Mouse (Mus musculus): ENCODE results near the gene Napsa.

Napsa gene

DNA sequence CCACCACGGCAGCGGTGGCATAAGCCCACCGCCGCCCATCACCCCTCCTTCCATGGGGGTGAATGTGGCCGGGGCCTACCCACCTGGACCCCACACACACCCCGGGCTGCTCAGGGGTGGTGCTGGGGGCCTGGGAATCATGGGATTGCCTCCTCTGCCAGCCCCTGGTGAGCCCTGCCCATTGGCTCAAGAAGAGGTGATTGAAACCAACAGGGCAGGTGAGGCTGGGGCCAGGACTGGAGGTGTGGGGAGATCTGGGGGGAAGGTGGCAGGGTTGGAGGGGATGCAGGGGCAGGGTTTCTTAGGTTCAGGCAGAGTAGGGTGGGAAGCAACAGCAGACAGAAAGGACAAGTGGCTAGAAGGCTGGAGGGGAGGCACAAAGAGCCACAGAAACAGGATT is 23.9 kb downstream of the Napsa start:
- no peak for DNase-seq (ENCODE audit: low spot score in 2 of 2)

- no peak for DNase-seq (ENCODE audit: low spot score in 2 of 2)
Observed at GRCm38 (mm10) chr7:44596996-44597538, 24.9 kb downstream of the Napsa start.

GRCm38 (mm10) chr7:44597666-44598065 is 25.5 kb downstream of the Napsa start:
- no peak for DNase-seq (ENCODE audit: low spot score in 2 of 2)

DNA sequence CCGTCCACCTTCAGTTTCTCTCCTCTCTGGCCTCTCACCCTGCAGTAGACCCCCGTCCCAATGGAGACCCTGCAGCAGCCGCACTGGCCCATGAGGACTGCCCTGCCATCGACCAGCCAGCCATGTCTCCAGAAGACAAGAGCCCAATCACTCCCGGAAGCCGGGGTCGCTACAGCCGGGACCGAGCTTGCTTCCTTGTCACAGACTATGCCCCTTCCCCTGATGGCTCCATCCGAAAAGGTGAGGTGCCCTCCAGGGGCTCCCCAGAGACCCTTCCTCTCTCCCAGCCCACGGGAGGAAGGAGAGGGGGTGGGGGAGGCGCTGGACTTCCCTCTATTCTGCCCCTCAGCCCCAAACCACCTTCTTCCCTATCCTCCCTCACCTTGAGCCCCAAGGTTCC is 26.2 kb downstream of the Napsa start:
- no peak for DNase-seq (ENCODE audit: low spot score in 2 of 2)

DNA sequence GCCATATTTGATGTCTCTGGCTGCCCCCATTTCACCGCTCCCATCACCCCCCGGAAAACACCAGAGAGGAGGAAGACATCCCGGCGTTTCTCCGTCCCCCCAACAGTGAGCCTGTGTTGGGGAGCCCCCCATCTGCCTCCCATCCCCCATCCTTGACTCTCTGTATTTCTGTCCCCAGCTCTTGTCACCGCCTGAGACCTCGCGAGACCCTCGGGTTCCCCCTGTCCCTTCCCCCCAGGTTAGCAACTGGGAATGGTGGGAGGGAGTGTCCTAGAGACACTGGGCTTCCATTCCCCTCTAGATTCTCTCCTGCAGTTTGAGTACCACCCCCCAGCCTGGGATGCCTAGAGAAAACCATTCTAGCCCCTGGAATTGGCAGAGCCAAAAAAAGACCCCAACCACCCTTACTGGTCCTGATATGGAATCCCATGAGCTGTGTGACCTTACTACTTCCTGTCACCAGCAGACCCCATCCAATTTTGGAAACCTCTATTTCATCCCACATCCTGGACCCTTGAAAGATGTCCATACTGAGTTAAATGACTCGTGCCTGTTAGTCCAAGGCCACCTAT is 28.6 kb downstream of the Napsa start:
- DNase-seq (ENCODE audit: low spot score in 2 of 2) = no peak

DNA sequence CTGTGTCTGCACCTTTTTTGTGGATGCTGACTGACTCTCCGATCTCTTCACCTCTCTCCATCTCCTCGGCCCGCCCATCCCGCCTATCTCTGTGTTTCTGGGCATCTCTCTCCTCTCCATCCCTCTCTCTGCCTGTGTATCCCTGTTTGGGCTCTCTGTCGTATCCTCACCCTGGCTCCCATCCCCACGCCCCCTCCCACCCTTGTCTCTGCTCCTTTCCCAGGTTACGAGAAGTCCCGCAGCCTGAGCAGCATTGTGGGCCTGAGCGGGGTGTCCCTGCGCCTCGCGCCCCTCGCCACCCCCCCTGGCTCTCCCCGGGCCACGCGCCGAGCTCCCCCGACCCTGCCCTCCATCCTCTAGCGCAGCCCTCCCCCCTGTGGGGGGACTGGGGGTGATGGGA is 29.5 kb downstream of the Napsa start:
- no peak for DNase-seq (ENCODE audit: low spot score in 2 of 2)

DNA sequence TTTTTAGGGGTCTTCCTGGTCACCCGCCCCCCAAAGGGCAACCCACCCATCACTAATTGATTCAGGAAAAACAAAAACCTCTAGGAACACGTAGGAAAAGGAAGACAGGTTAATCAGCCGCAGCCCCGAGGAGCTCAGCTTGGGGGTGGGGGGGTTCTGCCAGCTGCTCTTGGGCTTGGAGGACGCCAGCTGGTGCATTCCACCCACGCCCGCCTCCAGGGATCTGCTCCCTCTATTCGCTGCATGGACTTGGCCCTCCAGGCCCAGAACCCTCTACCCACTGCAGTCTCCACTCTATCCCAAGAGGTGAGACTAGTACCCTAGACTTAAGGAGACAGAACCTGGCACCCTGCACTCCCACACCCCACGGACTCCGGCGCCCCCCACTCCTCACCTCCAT is 30.3 kb downstream of the Napsa start:
- DNase-seq (ENCODE audit: low spot score in 2 of 2) = no peak

DNA sequence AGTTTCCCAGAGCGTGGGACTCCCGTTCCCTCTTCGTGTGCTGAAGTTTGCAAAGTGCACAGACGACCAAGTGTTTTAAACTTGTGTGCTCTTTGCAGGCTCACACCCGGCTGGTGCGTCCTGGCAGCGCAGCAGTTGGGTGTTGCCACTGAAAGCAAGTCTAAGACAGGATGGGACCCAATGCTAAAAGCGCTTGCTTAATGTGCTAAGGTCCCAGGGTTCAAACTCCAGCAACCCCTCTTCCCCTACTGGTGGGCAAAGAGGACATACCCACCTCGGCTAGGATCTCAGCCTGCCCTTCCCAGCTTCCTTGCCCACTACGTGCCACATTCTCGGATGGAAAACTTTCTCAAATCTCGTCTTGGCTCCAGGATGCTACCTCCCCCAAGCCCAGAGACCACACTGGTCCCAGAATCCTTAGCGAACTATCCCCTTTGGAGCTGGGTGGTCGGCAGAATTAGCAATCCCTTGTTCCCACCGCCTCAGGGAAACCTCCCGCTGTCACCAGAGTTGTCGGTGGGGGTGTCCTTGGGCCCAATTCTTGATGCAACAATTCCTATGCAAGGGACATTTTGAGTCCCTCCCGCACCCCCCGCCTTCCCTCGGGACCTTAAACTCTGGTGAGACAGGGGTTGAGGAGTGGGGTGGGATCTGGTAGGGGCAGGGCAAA is 31.1 kb downstream of the Napsa start:
- no peak for DNase-seq (ENCODE audit: low spot score in 2 of 2)

GRCm38 (mm10) chr7:44604139-44604606 is 32.0 kb downstream of the Napsa start:
- DNase-seq (ENCODE audit: low spot score in 2 of 2) = no peak

- DNase-seq (ENCODE audit: low spot score in 2 of 2) = no peak
Observed at GRCm38 (mm10) chr7:44604619-44605018, 32.4 kb downstream of the Napsa start.

GRCm38 (mm10) chr7:44605436-44605835 is 33.3 kb downstream of the Napsa start:
- no peak for DNase-seq (ENCODE audit: low spot score in 2 of 2)

DNA sequence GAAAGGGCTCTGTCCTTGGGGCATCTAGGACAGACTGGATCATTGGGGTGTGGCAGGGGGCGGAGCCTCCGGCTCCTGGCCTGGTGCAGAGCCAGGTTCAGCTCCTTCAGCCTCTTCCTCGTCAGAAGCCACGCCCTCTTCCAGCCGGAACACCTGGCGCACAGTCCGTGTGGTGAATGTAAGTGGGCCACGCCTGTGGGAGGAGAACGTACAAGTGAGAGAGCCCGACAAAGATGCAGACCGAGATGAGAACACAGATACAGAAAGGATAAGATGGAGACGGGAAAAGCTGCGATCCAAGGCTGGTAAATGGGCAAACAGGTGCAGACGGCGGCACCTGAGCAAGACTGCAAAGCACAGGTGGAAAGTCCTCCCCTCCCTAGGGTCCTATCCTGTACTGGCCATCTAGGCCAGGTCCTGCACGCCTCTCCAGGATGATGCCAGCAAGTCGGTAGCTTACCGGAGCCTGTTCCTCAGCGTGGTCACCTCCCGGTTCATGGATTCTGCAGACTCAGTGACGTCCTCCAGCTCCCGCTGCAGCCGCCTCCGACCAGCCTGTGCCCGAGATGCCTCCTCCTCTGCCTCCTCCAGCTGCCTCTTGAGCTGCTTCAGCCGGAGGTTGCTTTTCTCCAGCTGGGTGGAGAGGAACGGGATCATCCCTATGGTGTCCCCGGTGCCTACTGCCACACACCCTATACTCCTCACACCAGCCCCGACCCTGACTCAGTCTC is 34.2 kb downstream of the Napsa start:
- DNase-seq (ENCODE audit: low spot score in 2 of 2) = no peak

- no peak for DNase-seq (ENCODE audit: low spot score in 2 of 2)
Observed at GRCm38 (mm10) chr7:44612192-44612591, 40.0 kb downstream of the Napsa start.

DNA sequence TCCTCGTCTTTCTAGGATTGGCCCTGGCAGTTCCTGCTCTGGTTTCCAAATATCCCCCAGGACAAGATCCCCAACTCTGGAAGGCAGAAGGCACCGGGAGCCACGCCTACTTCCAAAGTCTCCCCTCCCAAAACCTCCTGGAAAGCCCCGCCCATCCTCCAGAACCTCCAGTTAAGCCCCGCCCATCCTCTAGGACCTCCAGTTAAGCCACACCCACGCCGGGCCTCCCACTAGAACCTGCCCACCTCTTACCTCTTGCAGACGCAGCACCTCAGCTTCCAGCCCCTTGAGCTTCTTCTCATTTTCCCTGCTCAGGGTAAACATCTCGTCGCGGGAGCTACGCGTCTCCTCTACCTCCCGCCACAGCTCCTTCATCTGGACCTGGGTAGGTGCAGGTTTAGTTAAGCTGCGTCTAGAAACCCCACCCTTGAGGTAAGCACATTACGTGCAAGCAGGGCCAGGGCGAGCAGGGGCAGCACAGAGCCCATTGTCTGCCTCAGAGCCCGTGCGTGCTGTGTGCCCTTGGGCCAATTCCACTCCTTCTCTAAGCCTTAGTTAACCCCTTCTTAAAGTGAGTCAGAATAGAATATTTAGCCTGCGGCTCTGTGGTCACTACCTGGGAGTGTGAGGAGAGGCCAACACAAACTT is 42.0 kb downstream of the Napsa start:
- DNase-seq (ENCODE audit: low spot score in 2 of 2) = no peak

GRCm38 (mm10) chr7:44615309-44615708 is 43.1 kb downstream of the Napsa start:
- no peak for DNase-seq (ENCODE audit: low spot score in 2 of 2)

- no peak for DNase-seq (ENCODE audit: low spot score in 2 of 2)
Observed at GRCm38 (mm10) chr7:44615987-44616386, 43.8 kb downstream of the Napsa start.

DNA sequence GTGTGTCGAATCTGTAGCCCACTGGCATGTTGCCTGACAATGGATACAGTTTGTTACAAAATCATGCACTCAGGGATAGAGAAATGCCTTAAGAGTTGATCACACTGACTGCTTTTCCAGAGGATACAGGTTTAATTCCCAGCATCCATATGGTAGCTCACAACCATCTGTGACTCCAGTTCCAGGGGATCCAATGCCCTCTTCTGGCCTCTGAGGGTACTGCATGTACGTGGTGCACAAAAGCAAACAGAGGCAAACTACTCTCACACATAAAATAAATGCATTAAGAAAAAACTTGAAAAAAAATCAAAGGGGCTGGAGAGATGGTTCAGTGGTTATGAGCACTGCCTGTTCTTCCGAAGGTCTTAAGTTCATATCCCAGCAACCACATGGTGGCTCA is 44.9 kb downstream of the Napsa start:
- no peak for DNase-seq (ENCODE audit: low spot score in 2 of 2)

DNA sequence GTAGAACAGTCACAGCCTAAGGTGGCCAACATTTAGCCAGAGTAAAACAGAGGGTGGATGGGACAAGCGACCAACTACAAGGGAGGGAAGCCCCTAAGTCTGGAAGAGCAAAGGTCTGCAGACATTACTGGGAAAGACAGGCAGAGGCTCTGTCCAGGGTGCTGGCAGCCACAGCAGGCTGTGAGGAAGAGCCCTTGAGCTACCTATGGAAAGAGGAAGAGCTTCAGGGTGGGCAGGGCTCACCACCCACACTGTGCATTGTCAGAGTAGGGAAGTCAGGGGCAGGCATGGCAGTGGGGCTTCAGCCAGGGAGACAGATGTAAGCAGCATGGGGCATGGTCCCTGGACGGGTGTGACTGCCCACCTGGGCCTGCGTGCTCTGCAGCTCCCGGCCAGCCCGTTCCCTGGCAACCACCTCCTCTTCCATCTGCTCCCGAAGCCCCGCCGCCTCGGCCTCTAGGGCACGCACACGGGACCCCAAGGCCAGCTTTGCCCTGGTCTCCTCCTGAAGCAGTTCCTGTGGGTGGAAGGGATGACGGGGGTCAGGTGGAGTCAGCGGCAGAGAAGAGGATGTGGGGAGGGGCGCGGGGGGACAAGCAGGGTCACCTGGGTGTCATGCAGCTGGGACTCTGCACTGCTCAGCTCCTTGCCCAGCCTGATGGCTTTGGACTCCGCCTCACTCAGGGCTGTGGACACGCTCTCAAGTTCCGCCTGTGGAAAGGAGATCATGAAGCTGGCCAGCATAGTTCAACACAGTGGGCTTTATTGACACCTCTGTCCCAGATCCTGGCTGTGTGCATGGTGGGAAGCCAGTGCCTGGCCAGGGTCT is 51.7 kb downstream of the Napsa start:
- DNase-seq (ENCODE audit: low spot score in 2 of 2) = no peak

GRCm38 (mm10) chr7:44624543-44624826 is 52.3 kb downstream of the Napsa start:
- no peak for DNase-seq (ENCODE audit: low spot score in 2 of 2)

- no peak for DNase-seq (ENCODE audit: low spot score in 2 of 2)
Observed at GRCm38 (mm10) chr7:44624828-44625227, 52.6 kb downstream of the Napsa start.

DNA sequence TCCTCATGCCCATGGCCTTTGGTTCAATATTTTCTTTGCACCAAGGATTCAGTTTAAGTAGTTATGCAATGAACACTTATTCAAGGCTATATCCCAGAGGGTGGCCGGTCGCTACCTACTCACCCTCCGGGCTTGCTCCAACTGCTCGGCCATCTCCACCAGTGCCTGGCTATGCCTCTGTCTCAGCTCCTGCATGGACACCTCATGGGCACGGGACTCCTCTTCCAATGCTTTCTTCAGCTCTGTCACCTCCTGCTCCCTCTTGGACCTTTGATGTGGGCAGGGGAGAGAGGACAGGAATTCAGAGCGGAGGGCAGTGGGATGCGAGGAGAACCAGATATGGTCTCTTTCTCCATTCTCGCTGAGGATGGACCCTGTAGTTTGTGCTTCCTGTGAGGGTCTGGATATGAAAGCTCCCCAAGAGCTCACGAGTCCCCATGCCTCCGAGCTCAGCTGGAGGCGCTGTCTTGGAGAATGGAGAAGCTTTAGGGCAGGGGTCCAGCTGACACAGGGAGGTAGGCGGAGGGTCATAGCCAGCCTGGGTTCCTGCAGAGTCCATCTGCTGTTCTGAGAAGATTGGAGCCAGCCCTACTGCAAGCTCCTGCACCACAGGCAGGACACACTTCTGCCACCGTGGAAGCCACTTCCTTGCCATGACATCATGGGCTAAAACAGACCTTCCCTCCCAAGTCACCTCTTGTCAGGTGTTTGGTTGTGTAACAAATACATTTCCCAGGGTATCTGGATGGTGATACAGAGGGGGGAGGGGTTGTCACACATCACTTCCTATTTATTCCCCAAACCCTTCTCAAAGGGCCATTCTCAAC is 53.3 kb downstream of the Napsa start:
- DNase-seq (ENCODE audit: low spot score in 2 of 2) = no peak
